Mouse (Mus musculus) hindbrain, postnatal 0 days (tissue): ENCODE results near the gene Mbtd1. TPM values are rescaled to one million over a fixed set of nuclear protein-coding genes. Genes with fewer than 3 reads are reported as not detected.

Experiments
- ATAC-seq: fragments of 200-750 bp; cut with Nextera tagmentation; 2 replicates; pipeline ENCODE4 v1.8.0; 2017; ENCODE audit warnings: mild to moderate bottlenecking, moderate TSS enrichment, moderate library complexity
- DNase-seq: peaks from one replicate; pipeline ENCODE4 v3.0.0-alpha.2; 2015; ENCODE audit warnings: low spot score
- H3K27ac ChIP-seq: fragments of 300-500 bp; sonication (generic); 2 replicates; pipeline ENCODE4 v1.5.1; 2014; ENCODE audit warnings: mild to moderate bottlenecking
- H3K27me3 ChIP-seq: fragments of 300-500 bp; sonication (generic); 2 replicates; pipeline ENCODE4 v1.6.1; 2014; ENCODE audit warnings: low read length, mixed read lengths; ENCODE audit not compliant: insufficient read depth
- H3K36me3 ChIP-seq: fragments of 300-500 bp; sonication (generic); 2 replicates; pipeline ENCODE4 v1.6.1; 2014; ENCODE audit warnings: low read length, mixed read lengths; ENCODE audit not compliant: insufficient read depth
- H3K4me1 ChIP-seq: fragments of 300-500 bp; sonication (generic); 2 replicates; pipeline ENCODE4 v1.6.1; 2014; ENCODE audit warnings: antibody characterized with exemption, low read length, mixed read lengths; ENCODE audit not compliant: insufficient read depth
- H3K4me2 ChIP-seq: fragments of 300-500 bp; sonication (generic); 2 replicates; pipeline ENCODE4 v1.6.1; 2014; ENCODE audit warnings: low read depth, mild to moderate bottlenecking, low read length, moderate library complexity, mixed read lengths
- H3K4me3 ChIP-seq: fragments of 300-500 bp; sonication (generic); 2 replicates; pipeline ENCODE4 v1.5.1; 2014; ENCODE audit warnings: low read length
- H3K9ac ChIP-seq: fragments of 300-500 bp; sonication (generic); replicated peaks from 2 replicates; pipeline ENCODE4 v1.6.1; 2014; ENCODE audit warnings: mild to moderate bottlenecking, low read length, moderate library complexity, mixed read lengths
- H3K9me3 ChIP-seq: fragments of 300-500 bp; sonication (generic); 2 replicates; pipeline ENCODE4 v1.6.1; 2016; ENCODE audit warnings: low read length, mixed read lengths
- CTCF ChIP-seq: IDR thresholded peaks from 2 replicates; pipeline ENCODE4 v1.5.1; 2016; ENCODE audit warnings: antibody characterized with exemption, control low read depth, low read depth
- WGBS: fragments of 180-500 bp; shearing (Covaris S2); extraction: QIAGEN DNeasy Blood & Tissue Kit; methylation state at CpG from one replicate; pipeline ENCODE4 v1.1.7; 2014; 5-methylcytosine and 5-hydroxymethylcytosine counted together
- polyA plus RNA-seq: library from polyadenylated mRNA; unstranded; fragments of >200 nt; fragmentation: Nextera tagmentation; extraction: Ambion mirVana; gene quantifications from 2 replicates; pipeline ENCODE4 v1.2.1, GENCODE M21; 2015
- total RNA-seq: library from RNA; depleted of rRNA; stranded (reverse); fragments of >200 nt; gene quantifications from 2 replicates; pipeline ENCODE4 v1.2.3, GENCODE M21; 2014

Mbtd1 gene
- total and polyA plus RNA-seq, 2 experiments from 2014 or later, result 13.8 to 15.6 TPM

DNA sequence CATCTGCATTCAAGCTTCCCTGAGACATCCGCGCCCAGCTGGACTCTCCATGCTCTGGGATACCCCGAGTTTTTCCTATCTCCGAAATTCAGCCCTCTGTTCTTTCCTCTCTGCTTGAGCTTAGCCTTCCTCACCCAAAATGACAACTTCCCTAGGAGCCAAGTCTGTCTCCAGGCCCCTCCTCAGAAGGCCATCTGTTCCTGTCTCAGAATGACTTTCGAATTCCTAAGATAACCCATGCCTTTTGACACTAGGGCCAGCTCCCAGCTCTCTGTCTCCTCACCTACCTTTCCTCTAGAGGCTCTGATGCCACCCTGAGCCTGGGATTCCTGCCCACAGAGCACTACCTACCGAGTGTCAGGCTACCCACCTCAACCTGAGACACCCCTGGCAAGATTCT is 70.5 kb downstream of the Mbtd1 start, which contains the start of gene Nme2:
TSS of gene Nme2 (minus strand) at position 101 of the 400 bp plus-strand sequence.
- H3K4me3 ChIP-seq, result peak within 1 kb of the TSS; percentile 63
- no peaks in the 10 kb centered on the region for H3K9me3 ChIP-seq
- peaks cover 7% of the 10 kb centered on the region; the same call in 1 of the 2 replicates for H3K4me1 ChIP-seq
- ATAC-seq, result no peak; the same call in 1 of the 2 replicates
- 3% methylated on average over 6 of the region's 6 CpGs for WGBS
- no peak for DNase-seq
- no peaks in the 10 kb centered on the region for H3K27me3 ChIP-seq
- H3K36me3 ChIP-seq, result peaks cover 34% of the 10 kb centered on the region
- H3K4me2 ChIP-seq, result peak within 1 kb of the TSS; percentile 93
- no peak for TF ChIP-seq CTCF
- H3K27ac ChIP-seq, result peak within 1 kb of the TSS; percentile 87
- peak within 1 kb of the TSS; percentile 62 for H3K9ac ChIP-seq

DNA sequence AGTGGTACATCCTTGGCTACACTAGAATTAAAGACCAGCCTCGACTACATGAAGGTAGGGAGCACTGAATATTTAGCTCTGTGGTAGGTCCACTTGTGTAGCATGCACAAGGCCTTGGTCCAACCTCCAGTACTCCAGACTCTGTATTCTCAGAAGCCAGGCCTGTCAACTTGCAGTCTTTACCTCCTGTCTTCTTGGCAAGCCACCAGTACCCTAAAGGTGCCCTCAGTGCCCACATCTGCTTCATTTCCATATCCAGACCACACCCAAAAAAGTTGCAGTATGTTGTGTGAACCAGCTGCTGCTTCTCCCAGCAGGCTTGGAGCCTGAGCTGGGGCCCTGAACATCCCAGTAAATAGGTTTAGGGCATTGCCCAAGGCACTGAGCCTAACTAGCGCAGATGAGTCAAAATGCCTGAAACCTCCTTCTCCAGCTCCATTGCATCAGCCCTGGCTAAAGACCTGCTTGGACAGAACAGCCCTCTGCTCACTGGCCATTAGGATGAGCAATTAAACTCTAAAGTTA is 71.4 kb downstream of the Mbtd1 start:
- H3K4me3 ChIP-seq, result no peak overlapping the region
- no peak overlapping the region for H3K27ac ChIP-seq
- TF ChIP-seq CTCF, result no peak
- H3K9me3 ChIP-seq, result no peaks in the 10 kb centered on the region
- peaks cover 40% of the 10 kb centered on the region for H3K36me3 ChIP-seq
- ATAC-seq (no peak), DNase-seq (no peak)
- no peak overlapping the region for H3K9ac ChIP-seq
- no peaks in the 10 kb centered on the region for H3K27me3 ChIP-seq
- WGBS, result 86% methylated on average over 2 of the region's 2 CpGs
- H3K4me1 ChIP-seq, result peaks cover 7% of the 10 kb centered on the region; the same call in 1 of the 2 replicates
- H3K4me2 ChIP-seq, result no peak overlapping the region

DNA sequence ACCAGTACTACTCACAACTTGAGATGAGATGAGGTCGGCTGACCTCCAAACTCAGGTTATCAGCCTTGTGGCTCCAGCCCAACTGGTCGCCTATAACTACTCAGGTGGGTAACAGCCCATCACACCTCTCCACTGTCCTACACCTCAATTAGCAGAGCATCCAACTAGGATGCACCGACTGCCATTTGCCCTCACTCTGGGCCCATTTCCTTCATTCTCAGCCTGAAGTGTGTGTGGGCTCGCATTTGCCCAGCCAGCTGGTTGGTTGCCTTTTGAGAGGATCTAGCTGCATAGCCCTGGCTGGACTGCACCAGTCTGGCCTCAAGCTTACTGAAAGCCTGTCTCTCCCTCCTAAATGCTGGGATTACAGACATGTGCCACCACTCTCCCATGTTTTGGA is 72.1 kb downstream of the Mbtd1 start:
- 86% methylated on average over 4 of the region's 4 CpGs for WGBS
- Histone ChIP-seq H3K4me2 (no peak overlapping the region), H3K9ac (no peak overlapping the region), H3K36me3 (peaks cover 42% of the 10 kb centered on the region), H3K4me3 (no peak overlapping the region), H3K27ac (no peak overlapping the region), H3K27me3 (no peaks in the 10 kb centered on the region), H3K4me1 (peaks cover 7% of the 10 kb centered on the region; the same call in 1 of the 2 replicates), H3K9me3 (no peaks in the 10 kb centered on the region)
- no peak for ATAC-seq
- no peak for DNase-seq
- TF ChIP-seq CTCF, result no peak

DNA sequence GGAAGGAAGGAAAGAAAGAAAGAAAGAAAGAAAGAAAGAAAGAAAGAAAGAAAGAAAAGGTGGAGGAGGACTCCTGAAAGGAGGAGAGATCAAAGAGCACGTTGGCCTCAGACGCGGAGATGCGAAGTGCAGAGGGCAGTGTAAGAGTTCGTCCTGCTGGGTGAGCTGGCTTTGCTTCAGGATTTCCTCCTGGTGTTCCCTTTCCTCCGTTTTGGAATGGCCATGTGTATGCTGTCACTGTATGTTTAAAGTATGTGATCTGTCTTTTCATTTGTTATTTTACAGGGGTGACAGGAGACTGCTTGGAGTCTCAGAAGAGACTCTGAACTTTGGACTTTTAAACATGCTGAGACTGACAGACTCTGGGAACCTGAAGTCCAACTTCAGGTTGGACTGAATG is 75.8 kb downstream of the Mbtd1 start:
- DNase-seq (no peak), ATAC-seq (no peak)
- Histone ChIP-seq H3K9me3 (no peaks in the 10 kb centered on the region), H3K27ac (no peak overlapping the region), H3K4me3 (no peak overlapping the region), H3K4me2 (no peak overlapping the region), H3K36me3 (peaks cover 65% of the 10 kb centered on the region), H3K27me3 (no peaks in the 10 kb centered on the region), H3K4me1 (peaks cover under 1% of the 10 kb centered on the region; the same call in 1 of the 2 replicates), H3K9ac (no peak overlapping the region)
- TF ChIP-seq CTCF, result no peak
- WGBS, result 94% methylated on average over 6 of the region's 6 CpGs

DNA sequence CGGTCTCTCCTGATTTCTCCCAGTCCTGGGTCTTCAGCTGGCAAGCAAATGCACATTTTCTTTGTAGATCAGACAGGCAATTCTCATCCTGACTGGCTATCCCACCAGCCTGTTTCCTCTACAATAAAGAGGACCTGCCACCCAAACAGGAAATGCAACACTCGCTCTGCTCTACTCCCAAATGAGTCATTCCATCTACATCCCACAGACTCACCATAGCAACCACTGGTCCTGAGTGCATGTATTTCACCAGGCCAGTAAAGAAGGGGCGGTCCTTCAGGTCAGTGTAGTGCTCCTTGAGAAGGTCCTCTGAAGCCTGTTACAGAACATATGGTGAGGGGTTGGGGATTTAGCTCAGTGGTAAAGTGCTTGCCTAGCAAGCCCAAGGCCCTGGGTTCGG is 77.4 kb downstream of the Mbtd1 start:
- 65% methylated on average over 4 of the region's 4 CpGs for WGBS
- H3K27me3 ChIP-seq, result no peaks in the 10 kb centered on the region
- H3K4me3 ChIP-seq, result no peak overlapping the region
- ATAC-seq, result no peak
- H3K4me1 ChIP-seq, result no peaks in the 10 kb centered on the region
- H3K9me3 ChIP-seq, result no peaks in the 10 kb centered on the region
- H3K27ac ChIP-seq, result no peak overlapping the region
- no peak for DNase-seq
- H3K36me3 ChIP-seq, result peaks cover 61% of the 10 kb centered on the region
- no peak overlapping the region for H3K9ac ChIP-seq
- no peak for TF ChIP-seq CTCF
- no peak overlapping the region for H3K4me2 ChIP-seq

DNA sequence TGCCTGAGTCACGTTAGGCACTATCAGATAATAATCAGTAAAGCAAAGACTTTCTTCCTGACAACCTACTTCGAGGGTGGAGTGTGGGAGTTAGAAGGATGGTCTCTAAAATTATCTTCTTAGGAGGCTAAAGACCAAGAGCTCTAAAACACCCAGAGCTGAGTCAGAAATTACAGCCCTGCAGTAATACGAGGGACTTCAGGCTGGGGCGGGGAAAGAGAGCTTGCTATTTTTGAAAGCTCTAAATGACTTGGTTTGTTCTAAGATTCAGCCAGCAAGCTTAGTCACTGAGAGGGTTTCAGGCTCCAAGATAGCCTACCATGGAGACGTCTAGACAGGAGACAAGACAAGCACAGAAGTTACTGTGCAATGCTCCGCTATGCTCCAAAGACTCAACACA is 79.7 kb downstream of the Mbtd1 start:
- peaks cover 42% of the 10 kb centered on the region for H3K36me3 ChIP-seq
- no peak for TF ChIP-seq CTCF
- WGBS, result 95% methylated on average over 6 of the region's 6 CpGs

DNA sequence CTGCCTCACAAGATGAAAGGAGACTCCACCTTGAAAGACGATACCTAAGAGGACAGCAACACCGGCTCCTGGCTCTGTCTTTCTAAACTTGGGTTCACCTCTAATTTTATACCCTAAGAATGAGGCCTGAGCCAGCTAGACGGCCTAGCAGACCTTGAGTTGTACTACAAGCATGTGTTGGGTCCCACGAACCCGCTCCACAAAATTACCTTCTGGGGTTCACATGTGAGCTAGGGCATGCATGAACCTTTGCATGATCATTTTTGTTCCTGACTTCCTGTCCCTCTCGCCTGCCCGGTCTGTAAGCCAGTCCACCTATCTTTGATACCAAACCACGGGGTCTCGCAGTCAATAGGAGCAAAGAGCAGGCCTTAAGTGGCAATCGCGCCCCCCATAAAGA is 81.7 kb downstream of the Mbtd1 start:
- 6% methylated on average over 11 of the region's 11 CpGs for WGBS
- Histone ChIP-seq H3K9ac (peak overlapping the region; percentile 77), H3K4me1 (no peaks in the 10 kb centered on the region), H3K36me3 (peaks cover 27% of the 10 kb centered on the region), H3K27ac (peak overlapping the region; percentile 89), H3K4me3 (peak overlapping the region; percentile 91), H3K9me3 (no peaks in the 10 kb centered on the region), H3K4me2 (peak overlapping the region; percentile 82), H3K27me3 (no peaks in the 10 kb centered on the region)
- DNase-seq, result no peak
- no peak for ATAC-seq
- no peak for TF ChIP-seq CTCF

More for the DNA sequence above, 79.7 kb downstream of the Mbtd1 start:
- Histone ChIP-seq H3K9ac (no peak overlapping the region), H3K9me3 (no peaks in the 10 kb centered on the region), H3K4me3 (no peak overlapping the region), H3K27ac (no peak overlapping the region), H3K4me1 (no peaks in the 10 kb centered on the region), H3K4me2 (no peak overlapping the region), H3K27me3 (no peaks in the 10 kb centered on the region)
- ATAC-seq (no peak), DNase-seq (no peak)
